Mouse (Mus musculus) liver, embryonic 16.5 days (tissue): ENCODE measurements around the gene Haus8. TPM values are rescaled to one million over a fixed set of nuclear protein-coding genes. Genes with fewer than 3 reads are reported as not detected.
"Not testable (repeated sequence)": the region's sequence is repeated elsewhere in the genome, so short reads cannot be mapped to it uniquely, and the experiment has no call there.

Experiments
- ATAC-seq: fragments of 200-750 bp; cut with Nextera tagmentation; 2 replicates; pipeline ENCODE4 v1.8.0; 2017; ENCODE audit warnings: low read depth, mild to moderate bottlenecking, moderate number of reproducible peaks, moderate library complexity
- H3K27ac ChIP-seq: fragments of 300-500 bp; sonication (generic); 2 replicates; pipeline ENCODE4 v1.5.1; 2014; ENCODE audit warnings: mild to moderate bottlenecking, low read length
- H3K27me3 ChIP-seq: fragments of 300-500 bp; sonication (generic); 2 replicates; pipeline ENCODE4 v1.6.1; 2014; ENCODE audit warnings: low read depth, low read length, mixed read lengths; ENCODE audit not compliant: control insufficient read depth, insufficient read depth
- H3K36me3 ChIP-seq: fragments of 300-500 bp; sonication (generic); 2 replicates; pipeline ENCODE4 v1.6.1; 2014; ENCODE audit warnings: mild to moderate bottlenecking; ENCODE audit not compliant: control insufficient read depth, insufficient read depth
- H3K4me1 ChIP-seq: fragments of 300-500 bp; sonication (generic); 2 replicates; pipeline ENCODE4 v1.6.1; 2014; ENCODE audit warnings: low read depth, low read length, mixed read lengths; ENCODE audit not compliant: control insufficient read depth
- H3K4me2 ChIP-seq: fragments of 300-500 bp; sonication (generic); 2 replicates; pipeline ENCODE4 v1.6.1; 2014; ENCODE audit warnings: low read depth, low read length, mixed read lengths
- H3K4me3 ChIP-seq: fragments of 300-500 bp; sonication (generic); 2 replicates; pipeline ENCODE4 v1.5.1; 2014; ENCODE audit warnings: low read depth, mild to moderate bottlenecking, low read length
- H3K9ac ChIP-seq: fragments of 300-500 bp; sonication (generic); 2 replicates; pipeline ENCODE4 v1.6.1; 2014; ENCODE audit warnings: low read depth, low read length
- H3K9me3 ChIP-seq: fragments of 300-500 bp; sonication (generic); replicated peaks from 2 replicates; pipeline ENCODE4 v1.6.1; 2016; ENCODE audit warnings: low read length; ENCODE audit not compliant: control insufficient read depth
- WGBS: fragments of 180-500 bp; shearing (Covaris S2); extraction: QIAGEN DNeasy Blood & Tissue Kit; methylation state at CpG from one replicate; pipeline ENCODE4 v1.1.7; 2014; ENCODE audit not compliant: insufficient replicate concordance; 5-methylcytosine and 5-hydroxymethylcytosine counted together
- polyA plus RNA-seq: library from polyadenylated mRNA; unstranded; fragments of >200 nt; fragmentation: Nextera tagmentation; extraction: Ambion mirVana; gene quantifications from 2 replicates; pipeline ENCODE4 v1.2.1, GENCODE M21; 2015

Haus8 gene
- polyA plus RNA-seq, 1 experiment from 2014 or later, result 42.8 TPM

- no peak for ATAC-seq
- no peak overlapping the region for H3K27ac ChIP-seq
- H3K9ac ChIP-seq, result no peak overlapping the region
- no peak overlapping the region for H3K4me2 ChIP-seq
- no peaks in the 10 kb centered on the region for H3K27me3 ChIP-seq
- no peak overlapping the region for H3K4me3 ChIP-seq
- H3K36me3 ChIP-seq, result no peaks in the 10 kb centered on the region
- WGBS, result 75% methylated on average over 1 of the region's 1 CpGs
- no peaks in the 10 kb centered on the region for H3K4me1 ChIP-seq
- H3K9me3 ChIP-seq, result no peaks in the 10 kb centered on the region
Measured at GRCm38 (mm10) chr8:71248203-71248602, 24.5 kb downstream of the Haus8 start.

- no peaks in the 10 kb centered on the region for H3K27me3 ChIP-seq
- H3K4me1 ChIP-seq, result no peaks in the 10 kb centered on the region
- no peak overlapping the region for H3K4me2 ChIP-seq
- ATAC-seq, result no peak
- no peaks in the 10 kb centered on the region for H3K9me3 ChIP-seq
- H3K4me3 ChIP-seq, result no peak overlapping the region
- WGBS, result 53% methylated on average over 2 of the region's 2 CpGs
- no peak overlapping the region for H3K9ac ChIP-seq
- H3K27ac ChIP-seq, result no peak overlapping the region
- H3K36me3 ChIP-seq, result no peaks in the 10 kb centered on the region
Measured at GRCm38 (mm10) chr8:71242757-71243156, 30.0 kb downstream of the Haus8 start.

- WGBS, result 30% methylated on average over 2 of the region's 2 CpGs
- H3K36me3 ChIP-seq, result no peaks in the 10 kb centered on the region
- no peak overlapping the region for H3K4me2 ChIP-seq
- H3K9ac ChIP-seq, result no peak overlapping the region
- ATAC-seq, result no peak
- H3K4me1 ChIP-seq, result no peaks in the 10 kb centered on the region
- no peaks in the 10 kb centered on the region for H3K27me3 ChIP-seq
- no peaks in the 10 kb centered on the region for H3K9me3 ChIP-seq
- H3K27ac ChIP-seq, result no peak overlapping the region
- H3K4me3 ChIP-seq, result no peak overlapping the region
Measured at GRCm38 (mm10) chr8:71224560-71224959, 48.2 kb downstream of the Haus8 start.

- not testable (repeated sequence) for H3K27ac ChIP-seq, H3K36me3 ChIP-seq, H3K27me3 ChIP-seq, H3K4me3 ChIP-seq, ATAC-seq, H3K4me1 ChIP-seq, H3K9ac ChIP-seq, H3K4me2 ChIP-seq, H3K9me3 ChIP-seq
- WGBS, result 65% methylated on average over 3 of the region's 5 CpGs
Measured at GRCm38 (mm10) chr8:71214266-71214665, 58.5 kb downstream of the Haus8 start.

- H3K9ac ChIP-seq, result not testable (repeated sequence)
- H3K4me3 ChIP-seq, result peak overlapping the region; percentile 38
- 4% methylated on average over 5 of the region's 11 CpGs for WGBS
Measured at GRCm38 (mm10) chr8:71205541-71205967, 67.2 kb downstream of the Haus8 start.

More at GRCm38 (mm10) chr8:71205541-71205967, 67.2 kb downstream of the Haus8 start:
- not testable (repeated sequence) for H3K36me3 ChIP-seq, H3K27me3 ChIP-seq, H3K9me3 ChIP-seq, ATAC-seq, H3K27ac ChIP-seq, H3K4me1 ChIP-seq
- H3K4me2 ChIP-seq, result peak overlapping the region; percentile 41

Other genes with a start within 250 kb of the Haus8 start
- gene Myo9b, start 220 bp downstream of the Haus8 start, polyA plus RNA-seq, result 7.4 and 7.8 TPM in 2 replicates
- 40.7 and 41.2 TPM in 2 replicates for gene Use1, start 93.9 kb upstream of the Haus8 start, polyA plus RNA-seq
- 3.9 and 4.7 TPM in 2 replicates for gene Ocel1, start 98.4 kb upstream of the Haus8 start, polyA plus RNA-seq
- gene Nr2f6, start 109.0 kb upstream of the Haus8 start, polyA plus RNA-seq, result 13.9 and 17.2 TPM in 2 replicates
- gene Ushbp1, start 122.9 kb upstream of the Haus8 start, polyA plus RNA-seq, result 4.2 and 4.3 TPM in 2 replicates
- 46.6 and 48.2 TPM in 2 replicates for gene Babam1, start 123.9 kb upstream of the Haus8 start, polyA plus RNA-seq
- 39.8 and 48.1 TPM in 2 replicates for gene Ankle1, start 133.1 kb upstream of the Haus8 start, polyA plus RNA-seq
- gene Abhd8, start 190.7 kb upstream of the Haus8 start, polyA plus RNA-seq, result 5.0 and 5.7 TPM in 2 replicates
- 87.3 and 88.6 TPM in 2 replicates for gene Mrpl34, start 192.0 kb upstream of the Haus8 start, polyA plus RNA-seq
- 32.1 and 32.8 TPM in 2 replicates for gene Dda1, start 196.3 kb upstream of the Haus8 start, polyA plus RNA-seq
- gene Ano8, start 213.0 kb upstream of the Haus8 start, polyA plus RNA-seq, result 0.07 and 0.14 TPM in 2 replicates
- 5.3 and 5.4 TPM in 2 replicates for gene Gtpbp3, start 215.2 kb upstream of the Haus8 start, polyA plus RNA-seq
- 18.2 and 20.3 TPM in 2 replicates for gene Plvap, start 238.8 kb upstream of the Haus8 start, polyA plus RNA-seq